Mouse (Mus musculus) layer of hippocampus, adult 11-12 months (tissue): Measurements from ENCODE around the gene Chdh.

Source experiments
- DNase-seq: peaks from one replicate; pipeline ENCODE4 v3.0.0; 2022; ENCODE audit warnings: low spot score

The Chdh gene

GRCm38 (mm10) chr14:30008733-30009575, at the start of gene Chdh, which contains the start of gene Il17rb:
Chdh (plus strand) TSS chr14:30009023.
Il17rb (minus strand) TSS chr14:30008896.
- DNase-seq, result peak; percentile 49

GRCm38 (mm10) chr14:29967611-29968010, 41.2 kb upstream of the Chdh start:
- DNase-seq, result no peak

GRCm38 (mm10) chr14:29968075-29968821, 40.6 kb upstream of the Chdh start, which contains the start of gene Selenok:
Selenok (plus strand) TSS chr14:29968308.
- DNase-seq, result peak; percentile 98

GRCm38 (mm10) chr14:29971446-29971845, 37.4 kb upstream of the Chdh start:
- no peak for DNase-seq

DNA sequence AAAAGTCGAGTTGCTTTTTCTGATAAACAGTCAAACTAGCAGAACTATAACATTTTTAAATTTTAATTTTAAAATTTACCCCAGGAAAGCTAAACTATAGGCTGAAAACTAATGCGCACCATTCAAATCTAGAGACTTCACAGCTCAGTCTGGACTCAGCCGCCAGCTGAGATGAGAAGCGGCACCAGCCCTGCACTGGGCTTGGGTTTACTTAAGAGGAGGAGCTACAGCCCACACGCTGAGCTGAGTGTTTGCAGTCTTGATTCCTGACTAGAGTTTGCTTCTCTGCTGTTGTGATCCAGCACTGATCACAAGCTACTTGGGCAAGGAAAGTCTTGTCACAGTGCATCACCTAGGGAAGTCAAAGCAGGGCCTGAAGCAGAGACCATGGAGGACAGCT, 36.8 kb upstream of the Chdh start:
- no peak for DNase-seq

GRCm38 (mm10) chr14:29976927-29977326, 31.9 kb upstream of the Chdh start:
- no peak for DNase-seq

- DNase-seq, result peak; percentile 90
Observed at GRCm38 (mm10) chr14:29978254-29979204, 30.3 kb upstream of the Chdh start, which contains the start of gene Actr8. Actr8 (plus strand) TSS chr14:29978337.

GRCm38 (mm10) chr14:29980447-29981205, 28.2 kb upstream of the Chdh start:
- DNase-seq, result no peak

GRCm38 (mm10) chr14:29986096-29986495, 22.7 kb upstream of the Chdh start:
- no peak for DNase-seq

DNA sequence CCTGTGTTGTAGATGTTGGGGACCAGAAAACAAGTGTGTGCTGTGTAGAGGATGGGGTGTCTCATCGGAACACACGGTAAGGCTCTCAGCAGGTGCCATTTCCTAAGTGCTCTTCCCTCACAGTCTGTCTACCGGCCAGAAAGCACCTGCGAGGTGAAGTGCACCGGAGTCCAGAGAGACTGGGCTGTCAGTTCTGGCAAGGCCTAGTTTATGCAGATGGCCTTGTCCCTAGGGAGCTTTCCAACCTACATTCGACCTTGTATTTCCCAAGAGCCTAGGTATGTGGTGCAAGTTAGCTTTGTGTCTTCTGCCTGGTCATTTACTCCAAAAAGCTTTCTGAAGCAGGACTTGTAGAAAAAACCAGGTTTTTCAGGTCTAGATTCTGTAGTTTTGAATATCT, 21.5 kb upstream of the Chdh start:
- no peak for DNase-seq

DNA sequence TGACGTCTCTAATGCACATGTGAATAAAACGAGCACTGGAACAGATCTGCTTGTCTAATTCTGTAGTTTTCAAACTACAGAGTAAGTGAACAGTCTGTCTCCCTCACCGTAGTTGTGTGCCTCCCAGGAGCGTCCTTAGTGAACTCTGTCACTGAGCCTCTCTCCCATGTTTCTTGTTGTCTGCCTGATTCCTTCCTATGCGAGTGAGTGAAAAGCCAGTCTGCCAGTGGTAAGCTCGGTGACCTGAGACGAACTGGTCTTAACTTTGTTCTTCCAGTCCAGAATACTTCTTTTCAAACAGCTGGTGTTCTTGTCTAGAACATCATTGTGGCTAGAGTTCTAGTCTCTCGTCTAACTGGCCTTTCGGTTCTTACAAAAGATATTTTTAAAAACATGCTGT, 21.1 kb upstream of the Chdh start:
- DNase-seq, result no peak

- DNase-seq, result no peak
Observed at GRCm38 (mm10) chr14:29988337-29988736, 20.5 kb upstream of the Chdh start.

DNA sequence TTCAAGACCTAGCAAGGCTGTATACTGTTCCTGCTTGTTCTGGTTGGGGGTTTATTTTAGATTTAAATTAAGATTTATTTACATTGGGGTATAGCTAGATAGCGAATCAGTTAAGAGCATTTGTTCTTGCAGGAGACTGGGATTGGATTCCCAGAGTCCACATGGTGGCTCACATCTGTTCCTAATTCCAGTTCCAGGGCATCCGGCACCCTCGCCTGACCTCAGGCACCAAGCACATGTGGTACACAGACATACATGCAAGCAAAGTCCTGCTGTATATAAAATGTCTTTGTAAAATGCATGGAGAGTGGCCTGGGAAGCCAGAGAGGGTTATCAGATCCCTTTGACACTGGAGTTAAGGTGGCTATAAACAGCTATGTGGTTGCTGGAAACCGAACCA, 13.8 kb upstream of the Chdh start:
- DNase-seq, result no peak

DNA sequence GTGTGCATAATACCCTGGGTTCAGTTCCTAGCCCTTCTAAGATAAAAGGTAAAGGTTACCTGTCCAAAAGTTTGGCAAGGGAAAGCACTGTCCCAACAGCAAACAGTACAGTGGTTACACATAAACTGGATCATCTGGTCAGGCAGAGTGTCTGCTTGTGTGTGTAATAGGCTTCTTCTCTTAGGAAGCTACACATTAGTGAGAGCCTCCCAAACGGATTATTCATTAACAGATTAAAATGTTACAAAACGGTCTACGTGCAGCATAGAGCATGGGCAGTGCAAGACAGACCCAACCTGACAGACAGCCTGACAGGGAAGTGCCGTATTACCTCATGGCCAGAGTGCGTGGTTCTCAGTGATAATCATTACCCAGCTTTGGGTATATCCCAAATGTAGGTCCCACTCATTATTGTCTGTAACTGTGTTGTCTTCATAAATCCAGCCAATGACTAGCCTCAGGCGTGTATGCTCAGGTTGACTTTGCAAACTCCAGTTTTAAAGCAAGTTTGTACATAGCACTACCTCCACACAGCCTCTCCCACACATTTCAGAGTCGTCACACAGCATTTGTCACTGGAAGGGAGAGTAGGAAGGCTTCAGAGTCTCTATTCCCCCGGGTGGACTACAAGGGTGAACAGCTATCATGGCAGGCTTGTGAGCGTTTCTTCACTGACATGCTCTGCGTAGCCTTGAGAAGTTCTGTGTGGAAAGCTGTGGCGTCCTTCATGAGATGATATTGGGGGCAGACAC, 12.6 kb upstream of the Chdh start:
- DNase-seq, result no peak

GRCm38 (mm10) chr14:29997345-29997744, 11.5 kb upstream of the Chdh start:
- DNase-seq, result no peak

- DNase-seq, result no peak
Observed at GRCm38 (mm10) chr14:29998747-29999474, 9.9 kb upstream of the Chdh start.

- DNase-seq, result no peak
Observed at GRCm38 (mm10) chr14:29999475-29999811, 9.4 kb upstream of the Chdh start.

GRCm38 (mm10) chr14:30009864-30010560, 1.2 kb downstream of the Chdh start:
- DNase-seq, result peak; percentile 54

DNA sequence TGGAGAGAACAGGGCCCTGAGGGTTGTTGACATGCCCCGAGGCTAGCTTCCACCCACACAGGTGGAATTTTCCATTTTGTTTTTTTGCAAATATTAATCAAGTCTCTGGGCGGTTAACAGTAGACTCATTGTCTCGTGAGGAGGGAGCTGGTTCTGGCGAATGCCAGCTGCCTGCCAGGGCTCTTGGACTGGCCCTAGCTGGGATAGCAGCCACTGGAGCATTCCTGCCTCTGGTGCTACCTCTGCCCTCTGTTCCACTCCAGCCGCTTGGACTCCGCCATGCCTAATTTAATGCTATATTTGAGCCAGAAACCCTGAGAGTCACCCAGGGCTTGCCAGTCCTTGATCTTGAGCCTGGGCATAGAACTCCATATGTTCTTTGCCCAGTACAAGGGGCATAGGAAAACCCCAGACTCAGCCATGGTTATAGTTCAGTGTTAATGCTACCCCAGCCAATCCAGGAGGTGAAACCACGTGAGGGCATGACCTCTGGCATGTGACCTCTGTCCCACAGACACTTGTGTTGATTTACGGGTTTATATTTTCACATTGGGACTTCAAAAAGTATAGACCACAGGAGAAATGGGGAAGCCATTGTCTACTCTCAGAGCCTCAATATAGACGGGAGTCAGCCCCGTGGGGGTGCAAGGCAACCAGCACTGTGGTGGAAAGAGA, 3.2 kb downstream of the Chdh start:
- DNase-seq, result peak; percentile 35
